In the genomic region with DNA sequence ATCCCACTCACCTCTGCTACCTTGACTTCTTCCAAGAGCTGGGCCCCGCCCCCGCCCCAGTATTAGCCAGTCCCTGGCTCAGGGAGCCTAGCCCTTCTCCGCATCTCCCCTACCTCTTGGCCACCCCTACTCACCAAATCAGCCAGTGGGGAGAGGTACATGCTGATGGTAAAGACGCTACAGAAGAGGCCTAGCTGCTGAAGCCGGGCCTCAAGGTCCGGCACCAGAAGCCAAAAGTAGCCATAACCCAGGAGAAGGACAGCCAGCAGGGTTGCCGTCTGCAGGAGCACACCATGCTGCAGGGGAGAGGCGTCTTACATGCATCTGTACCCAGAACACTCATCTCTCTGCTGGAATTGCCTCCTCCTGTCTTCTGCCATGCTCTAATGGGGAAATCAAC, we compare ENCODE assay signal across 10 mouse cellular contexts. TPM values are rescaled to one million over a fixed set of nuclear protein-coding genes. Genes with fewer than 3 reads are reported as not detected.
A peak's percentile ranks its signal among the peaks of the same experiment; 100 is the strongest.
DNase-seq lines count a peak whose midpoint lies in the region; ATAC-seq and TF ChIP-seq lines count a peak whose summit lies in the region.
"Had no signal": no experiment of that assay in that cellular context is flagged by ENCODE, and none has a peak within 500 bp of the region (broad histone marks: within the 10 kb centered on the region; RNA-seq: fewer than 3 reads in every experiment).

No protein-coding gene starts in this region.

- H3K9ac ChIP-seq in forebrain, embryonic 15.5 days (replicated peaks), result no peak overlapping the region
- H3K9ac ChIP-seq in intestine, embryonic 15.5 days, result no peak overlapping the region
- peak overlapping the region; percentile 53; the same call in 1 of the 2 replicates for H3K9ac ChIP-seq in neural tube, embryonic 13.5 days

- no peaks in the 10 kb centered on the region for H3K9me3 ChIP-seq in forebrain, embryonic 10.5 days
- H3K9me3 ChIP-seq in forebrain, embryonic 15.5 days, result no peaks in the 10 kb centered on the region
- no peaks in the 10 kb centered on the region for H3K9me3 ChIP-seq in intestine, embryonic 15.5 days
- no peaks in the 10 kb centered on the region for H3K9me3 ChIP-seq in neural tube, embryonic 13.5 days

- peaks cover 9% of the 10 kb centered on the region for H3K36me3 ChIP-seq in forebrain, embryonic 10.5 days (replicated peaks)
- no peaks in the 10 kb centered on the region for H3K36me3 ChIP-seq in forebrain, embryonic 15.5 days
- H3K36me3 ChIP-seq in intestine, embryonic 15.5 days, result peaks cover 12% of the 10 kb centered on the region
- no peaks in the 10 kb centered on the region for H3K36me3 ChIP-seq in neural tube, embryonic 13.5 days

- no peak for ATAC-seq in forebrain, embryonic 15.5 days (replicated peaks)
- no peak for ATAC-seq in intestine, embryonic 15.5 days
- no peak for ATAC-seq in neural tube, embryonic 13.5 days (ENCODE audit: low read depth)

- no peak overlapping the region for H3K4me2 ChIP-seq in forebrain, embryonic 15.5 days (replicated peaks)
- H3K4me2 ChIP-seq in intestine, embryonic 15.5 days (replicated peaks), result peak overlapping the region; percentile 83
- H3K4me2 ChIP-seq in neural tube, embryonic 13.5 days, result peak overlapping the region; percentile 81

- 0 out of 2 replicates have a peak overlapping the region, but pooled peaks have one; percentile 64 for H3K4me3 ChIP-seq in forebrain, embryonic 10.5 days
- H3K4me3 ChIP-seq in forebrain, embryonic 15.5 days, result no peak overlapping the region
- H3K4me3 ChIP-seq in layer of hippocampus, adult 2 months, result peak overlapping the region; percentile 71
- H3K4me3 ChIP-seq in intestine, embryonic 15.5 days (replicated peaks), result no peak overlapping the region
- H3K4me3 ChIP-seq in neural tube, embryonic 13.5 days, result peak overlapping the region; percentile 51

- 52% methylated on average over 8 of the region's 8 CpGs for WGBS in forebrain, embryonic 10.5 days
- WGBS in forebrain, embryonic 15.5 days, result 51% methylated on average over 8 of the region's 8 CpGs
- WGBS in intestine, embryonic 15.5 days, result 65% methylated on average over 8 of the region's 8 CpGs
- 55% methylated on average over 8 of the region's 8 CpGs for WGBS in neural tube, embryonic 13.5 days

- DNase-seq in forebrain, embryonic 10.5 days (ENCODE audit: extremely low spot score, low spot score), result no peak
- DNase-seq in layer of hippocampus, adult 2 months (ENCODE audit: low spot score in 2 of 2), result no peak
- no peak for DNase-seq in layer of hippocampus, postnatal 36 days
- no peak for DNase-seq in right cerebral cortex, postnatal 4 days
- DNase-seq in adrenal gland, adult 2 months, result no peak
- DNase-seq: kidney, postnatal 36 days; lung, postnatal 36 days had no signal

- H3K4me1 ChIP-seq in forebrain, embryonic 10.5 days, result peaks cover 57% of the 10 kb centered on the region
- peaks cover 41% of the 10 kb centered on the region for H3K4me1 ChIP-seq in forebrain, embryonic 15.5 days
- peaks cover 32% of the 10 kb centered on the region for H3K4me1 ChIP-seq in intestine, embryonic 15.5 days (replicated peaks)
- peaks cover 52% of the 10 kb centered on the region for H3K4me1 ChIP-seq in neural tube, embryonic 13.5 days (replicated peaks)

- no peak overlapping the region for H3K27ac ChIP-seq in forebrain, embryonic 10.5 days
- no peak overlapping the region for H3K27ac ChIP-seq in forebrain, embryonic 15.5 days (replicated peaks)
- H3K27ac ChIP-seq in layer of hippocampus, adult 2 months, result peak overlapping the region; percentile 94; the same call in 1 of the 2 replicates
- H3K27ac ChIP-seq in intestine, embryonic 15.5 days, result no peak overlapping the region
- no peak overlapping the region for H3K27ac ChIP-seq in neural tube, embryonic 13.5 days (replicated peaks)

- peaks cover 39% of the 10 kb centered on the region for H3K27me3 ChIP-seq in forebrain, embryonic 10.5 days (ENCODE audit: poor library complexity, severe bottlenecking)
- H3K27me3 ChIP-seq in forebrain, embryonic 15.5 days, result no peaks in the 10 kb centered on the region
- no peaks in the 10 kb centered on the region for H3K27me3 ChIP-seq in intestine, embryonic 15.5 days (replicated peaks)
- no peaks in the 10 kb centered on the region for H3K27me3 ChIP-seq in neural tube, embryonic 13.5 days

- TF ChIP-seq CTCF in layer of hippocampus, adult 2 months (conservative IDR thresholded peaks at IDR 0.05), result no peak

RNA-seq across cellular contexts. Expression of gene Slc50a1, which starts 1.5 kb away (rescaled TPM):
- polyA plus RNA-seq in forebrain, embryonic 10.5 days (2016; fragmentation: Nextera tagmentation; extraction: Ambion mirVana), result 25.1 and 26.0 TPM in 2 replicates
- polyA plus RNA-seq in forebrain, embryonic 15.5 days (2015; fragmentation: Nextera tagmentation; extraction: Ambion mirVana), result 35.4 and 40.6 TPM in 2 replicates
- 10 to 100 TPM; 46.3 to 58.9 TPM for total RNA-seq in layer of hippocampus, adult 2 months (2021)
- 10 to 100 TPM; 44.0 to 47.1 TPM for total RNA-seq in layer of hippocampus, postnatal 36 days (2021)
- 60.6 and 63.9 TPM in 2 replicates for polyA plus RNA-seq in intestine, embryonic 15.5 days (2015; fragmentation: Nextera tagmentation; extraction: Ambion mirVana)
- polyA plus RNA-seq in neural tube, embryonic 13.5 days (2015; fragmentation: Nextera tagmentation; extraction: Ambion mirVana), result 44.0 and 45.5 TPM in 2 replicates
- total RNA-seq in adrenal gland, adult 2 months (2021), result 10 to 100 TPM; 49.9 to 54.7 TPM
- 153 TPM in 2 replicates for polyA plus RNA-seq in adrenal gland, adult 2 months (2012; rRNA removed)

RNA-seq across cellular contexts. Expression of gene Dpm3, which starts 9.8 kb away (rescaled TPM):
- polyA plus RNA-seq in forebrain, embryonic 10.5 days (2016; fragmentation: Nextera tagmentation; extraction: Ambion mirVana), result 76.7 and 78.6 TPM in 2 replicates
- polyA plus RNA-seq in forebrain, embryonic 15.5 days (2015; fragmentation: Nextera tagmentation; extraction: Ambion mirVana), result 76.5 and 89.6 TPM in 2 replicates
- total RNA-seq in layer of hippocampus, adult 2 months (2021), result 10 to 100 TPM; 51.2 to 61.0 TPM
- 10 to 100 TPM; 50.4 to 65.2 TPM for total RNA-seq in layer of hippocampus, postnatal 36 days (2021)
- polyA plus RNA-seq in intestine, embryonic 15.5 days (2015; fragmentation: Nextera tagmentation; extraction: Ambion mirVana), result 131 and 134 TPM in 2 replicates
- polyA plus RNA-seq in neural tube, embryonic 13.5 days (2015; fragmentation: Nextera tagmentation; extraction: Ambion mirVana), result 76.9 and 81.4 TPM in 2 replicates
- 100 to 1,000 TPM; 134 to 150 TPM for total RNA-seq in adrenal gland, adult 2 months (2021)
- polyA plus RNA-seq in adrenal gland, adult 2 months (2012; rRNA removed), result 509 and 645 TPM in 2 replicates

RNA-seq across cellular contexts. Expression of gene Efna1, which starts 12.0 kb away (rescaled TPM):
- 12.9 and 13.2 TPM in 2 replicates for polyA plus RNA-seq in forebrain, embryonic 10.5 days (2016; fragmentation: Nextera tagmentation; extraction: Ambion mirVana)
- polyA plus RNA-seq in forebrain, embryonic 15.5 days (2015; fragmentation: Nextera tagmentation; extraction: Ambion mirVana), result 9.2 and 9.9 TPM in 2 replicates
- total RNA-seq in layer of hippocampus, adult 2 months (2021), result 1 to 10 TPM; 7.6 to 7.9 TPM
- total RNA-seq in layer of hippocampus, postnatal 36 days (2021), result 1 to 10 TPM; 8.8 to 9.9 TPM
- polyA plus RNA-seq in intestine, embryonic 15.5 days (2015; fragmentation: Nextera tagmentation; extraction: Ambion mirVana), result 57.9 and 58.5 TPM in 2 replicates
- polyA plus RNA-seq in neural tube, embryonic 13.5 days (2015; fragmentation: Nextera tagmentation; extraction: Ambion mirVana), result 12.5 and 14.5 TPM in 2 replicates
- total RNA-seq in adrenal gland, adult 2 months (2021), result 10 to 100 TPM in 1 of 2 experiments, 1 to 10 TPM in 1; 8.0 to 16.6 TPM
- polyA plus RNA-seq in adrenal gland, adult 2 months (2012; rRNA removed), result 17.5 and 24.0 TPM in 2 replicates

RNA-seq across cellular contexts. Expression of gene Trim46, which starts 22.8 kb away (rescaled TPM):
- polyA plus RNA-seq in forebrain, embryonic 10.5 days (2016; fragmentation: Nextera tagmentation; extraction: Ambion mirVana), result 4.4 and 5.4 TPM in 2 replicates
- 57.7 and 58.7 TPM in 2 replicates for polyA plus RNA-seq in forebrain, embryonic 15.5 days (2015; fragmentation: Nextera tagmentation; extraction: Ambion mirVana)
- total RNA-seq in layer of hippocampus, adult 2 months (2021), result 10 to 100 TPM; 89.1 to 92.8 TPM
- 10 to 100 TPM; 86.7 to 93.7 TPM for total RNA-seq in layer of hippocampus, postnatal 36 days (2021)
- 2.9 and 4.1 TPM in 2 replicates for polyA plus RNA-seq in intestine, embryonic 15.5 days (2015; fragmentation: Nextera tagmentation; extraction: Ambion mirVana)
- polyA plus RNA-seq in neural tube, embryonic 13.5 days (2015; fragmentation: Nextera tagmentation; extraction: Ambion mirVana), result 55.8 and 55.9 TPM in 2 replicates
- 1 to 10 TPM; 1.9 to 2.3 TPM for total RNA-seq in adrenal gland, adult 2 months (2021)
- polyA plus RNA-seq in adrenal gland, adult 2 months (2012; rRNA removed), result 6.0 and 9.1 TPM in 2 replicates

RNA-seq across cellular contexts. Expression of gene Krtcap2, which starts 23.1 kb away (rescaled TPM):
- 260 and 275 TPM in 2 replicates for polyA plus RNA-seq in forebrain, embryonic 10.5 days (2016; fragmentation: Nextera tagmentation; extraction: Ambion mirVana)
- 192 and 205 TPM in 2 replicates for polyA plus RNA-seq in forebrain, embryonic 15.5 days (2015; fragmentation: Nextera tagmentation; extraction: Ambion mirVana)
- 10 to 100 TPM; 75.8 to 80.5 TPM for total RNA-seq in layer of hippocampus, adult 2 months (2021)
- 10 to 100 TPM; 71.4 to 86.2 TPM for total RNA-seq in layer of hippocampus, postnatal 36 days (2021)
- 348 and 351 TPM in 2 replicates for polyA plus RNA-seq in intestine, embryonic 15.5 days (2015; fragmentation: Nextera tagmentation; extraction: Ambion mirVana)
- 248 and 258 TPM in 2 replicates for polyA plus RNA-seq in neural tube, embryonic 13.5 days (2015; fragmentation: Nextera tagmentation; extraction: Ambion mirVana)
- total RNA-seq in adrenal gland, adult 2 months (2021), result 100 to 1,000 TPM; 143 to 163 TPM
- polyA plus RNA-seq in adrenal gland, adult 2 months (2012; rRNA removed), result 433 and 437 TPM in 2 replicates

Comparison
In these comparisons a context has a peak if more than half of its experiments do, and no peak if none do; other contexts are left out.
1. H3K4me3 ChIP-seq: peak in forebrain, embryonic 10.5 days (single experiment), layer of hippocampus, adult 2 months (single experiment) and neural tube, embryonic 13.5 days (single experiment); none in forebrain, embryonic 15.5 days (single experiment) and intestine, embryonic 15.5 days (single experiment).